Mouse (Mus musculus): ENCODE measurements around the gene Dgkg. TPM values are rescaled to one million over a fixed set of nuclear protein-coding genes. Genes with fewer than 3 reads are reported as not detected.

Gene Dgkg
- polyA plus RNA-seq, 1 experiment from 2014 or later, result 0.76 TPM

GRCm38 (mm10) chr16:22551231-22552000 lies 105.6 kb downstream of the Dgkg start:
- Histone ChIP-seq H3K27me3 (ENCODE audit: control insufficient read depth, insufficient read depth, low read length) (no peaks in the 10 kb centered on the region), H3K4me2 (ENCODE audit: low read length) (no peak overlapping the region), H3K27ac (replicated peaks; ENCODE audit: low read depth, low read length) (no peak overlapping the region), H3K4me1 (ENCODE audit: control insufficient read depth, insufficient read depth, low read length) (peaks cover 7% of the 10 kb centered on the region; the same call in 1 of the 2 replicates), H3K9me3 (ENCODE audit: control insufficient read depth, low read length) (no peaks in the 10 kb centered on the region), H3K4me3 (replicated peaks; ENCODE audit: low read depth, low read length) (no peak overlapping the region), H3K9ac (replicated peaks; ENCODE audit: low read length) (no peak overlapping the region), H3K36me3 (ENCODE audit: control insufficient read depth, insufficient read depth, low read length) (no peaks in the 10 kb centered on the region)
- ATAC-seq (ENCODE audit: low FRiP score, low TSS enrichment) (no peak), DNase-seq (no peak)
- 19% methylated on average over 11 of the region's 11 CpGs for WGBS

- H3K9ac ChIP-seq (replicated peaks; ENCODE audit: low read length), result no peak overlapping the region
- H3K4me2 ChIP-seq (ENCODE audit: low read length), result no peak overlapping the region
- H3K36me3 ChIP-seq (ENCODE audit: control insufficient read depth, insufficient read depth, low read length), result no peaks in the 10 kb centered on the region
- 84% methylated on average over 5 of the region's 5 CpGs for WGBS
- no peak overlapping the region for H3K4me3 ChIP-seq (replicated peaks; ENCODE audit: low read depth, low read length)
- no peaks in the 10 kb centered on the region for H3K27me3 ChIP-seq (ENCODE audit: control insufficient read depth, insufficient read depth, low read length)
- H3K27ac ChIP-seq (replicated peaks; ENCODE audit: low read depth, low read length), result no peak overlapping the region
- no peak for DNase-seq
- H3K4me1 ChIP-seq (ENCODE audit: control insufficient read depth, insufficient read depth, low read length), result peaks cover 16% of the 10 kb centered on the region
- no peaks in the 10 kb centered on the region for H3K9me3 ChIP-seq (ENCODE audit: control insufficient read depth, low read length)
- ATAC-seq (ENCODE audit: low FRiP score, low TSS enrichment), result no peak
Measured at GRCm38 (mm10) chr16:22549346-22549745, 107.7 kb downstream of the Dgkg start.

GRCm38 (mm10) chr16:22548167-22549080 lies 108.6 kb downstream of the Dgkg start:
- peak; percentile 76 for ATAC-seq (ENCODE audit: low FRiP score, low TSS enrichment)
- H3K4me2 ChIP-seq (ENCODE audit: low read length), result peak overlapping the region; percentile 71
- H3K9me3 ChIP-seq (ENCODE audit: control insufficient read depth, low read length), result no peaks in the 10 kb centered on the region
- 8% methylated on average over 26 of the region's 26 CpGs for WGBS
- no peaks in the 10 kb centered on the region for H3K27me3 ChIP-seq (ENCODE audit: control insufficient read depth, insufficient read depth, low read length)
- peak overlapping the region; percentile 39 for H3K9ac ChIP-seq (replicated peaks; ENCODE audit: low read length)
- peak overlapping the region; percentile 34 for H3K4me3 ChIP-seq (replicated peaks; ENCODE audit: low read depth, low read length)
- H3K4me1 ChIP-seq (ENCODE audit: control insufficient read depth, insufficient read depth, low read length), result peaks cover 16% of the 10 kb centered on the region
- peak overlapping the region; percentile 55; the same call in 1 of the 2 replicates for H3K27ac ChIP-seq (replicated peaks; ENCODE audit: low read depth, low read length)
- no peaks in the 10 kb centered on the region for H3K36me3 ChIP-seq (ENCODE audit: control insufficient read depth, insufficient read depth, low read length)
- DNase-seq, result peak; percentile 95

- Histone ChIP-seq H3K4me1 (ENCODE audit: control insufficient read depth, insufficient read depth, low read length) (peaks cover 16% of the 10 kb centered on the region), H3K27me3 (ENCODE audit: control insufficient read depth, insufficient read depth, low read length) (no peaks in the 10 kb centered on the region), H3K9me3 (ENCODE audit: control insufficient read depth, low read length) (no peaks in the 10 kb centered on the region), H3K4me2 (ENCODE audit: low read length) (peak overlapping the region; percentile 71), H3K27ac (replicated peaks; ENCODE audit: low read depth, low read length) (no peak overlapping the region), H3K9ac (replicated peaks; ENCODE audit: low read length) (no peak overlapping the region), H3K4me3 (replicated peaks; ENCODE audit: low read depth, low read length) (0 out of 2 replicates have a peak overlapping the region, but pooled peaks have one; percentile 34), H3K36me3 (ENCODE audit: control insufficient read depth, insufficient read depth, low read length) (no peaks in the 10 kb centered on the region)
- DNase-seq, result no peak
- WGBS, result 61% methylated on average over 10 of the region's 10 CpGs
- ATAC-seq (ENCODE audit: low FRiP score, low TSS enrichment), result no peak
Measured at GRCm38 (mm10) chr16:22547741-22548140, 109.3 kb downstream of the Dgkg start.

GRCm38 (mm10) chr16:22545799-22546198 lies 111.2 kb downstream of the Dgkg start:
- no peaks in the 10 kb centered on the region for H3K9me3 ChIP-seq (ENCODE audit: control insufficient read depth, low read length)
- ATAC-seq (ENCODE audit: low FRiP score, low TSS enrichment) (no peak), DNase-seq (no peak)
- H3K36me3 ChIP-seq (ENCODE audit: control insufficient read depth, insufficient read depth, low read length), result no peaks in the 10 kb centered on the region
- H3K4me3 ChIP-seq (replicated peaks; ENCODE audit: low read depth, low read length), result no peak overlapping the region
- H3K9ac ChIP-seq (replicated peaks; ENCODE audit: low read length), result no peak overlapping the region; the same call in 1 of the 2 replicates
- H3K4me1 ChIP-seq (ENCODE audit: control insufficient read depth, insufficient read depth, low read length), result peaks cover 16% of the 10 kb centered on the region
- H3K27me3 ChIP-seq (ENCODE audit: control insufficient read depth, insufficient read depth, low read length), result no peaks in the 10 kb centered on the region
- H3K4me2 ChIP-seq (ENCODE audit: low read length), result no peak overlapping the region
- 86% methylated on average over 8 of the region's 8 CpGs for WGBS
- H3K27ac ChIP-seq (replicated peaks; ENCODE audit: low read depth, low read length), result peak overlapping the region; percentile 54; the same call in 1 of the 2 replicates

GRCm38 (mm10) chr16:22545016-22545561 lies 111.9 kb downstream of the Dgkg start:
- H3K4me1 ChIP-seq (ENCODE audit: control insufficient read depth, insufficient read depth, low read length), result peaks cover 16% of the 10 kb centered on the region
- DNase-seq (peak; percentile 84), ATAC-seq (ENCODE audit: low FRiP score, low TSS enrichment) (0 out of 2 replicates have a peak, but pooled peaks have one; percentile 51)
- 31% methylated on average over 3 of the region's 3 CpGs for WGBS
- no peak overlapping the region for H3K4me2 ChIP-seq (ENCODE audit: low read length)
- H3K9ac ChIP-seq (replicated peaks; ENCODE audit: low read length), result no peak overlapping the region; the same call in 1 of the 2 replicates
- H3K4me3 ChIP-seq (replicated peaks; ENCODE audit: low read depth, low read length), result no peak overlapping the region
- peak overlapping the region; percentile 54 for H3K27ac ChIP-seq (replicated peaks; ENCODE audit: low read depth, low read length)
- no peaks in the 10 kb centered on the region for H3K36me3 ChIP-seq (ENCODE audit: control insufficient read depth, insufficient read depth, low read length)
- no peaks in the 10 kb centered on the region for H3K9me3 ChIP-seq (ENCODE audit: control insufficient read depth, low read length)
- H3K27me3 ChIP-seq (ENCODE audit: control insufficient read depth, insufficient read depth, low read length), result no peaks in the 10 kb centered on the region

- H3K4me1 ChIP-seq (ENCODE audit: control insufficient read depth, insufficient read depth, low read length), result peaks cover 9% of the 10 kb centered on the region; the same call in 1 of the 2 replicates
- no peak overlapping the region for H3K27ac ChIP-seq (replicated peaks; ENCODE audit: low read depth, low read length)
- no peaks in the 10 kb centered on the region for H3K27me3 ChIP-seq (ENCODE audit: control insufficient read depth, insufficient read depth, low read length)
- ATAC-seq (ENCODE audit: low FRiP score, low TSS enrichment) (no peak), DNase-seq (no peak)
- H3K4me2 ChIP-seq (ENCODE audit: low read length), result no peak overlapping the region
- H3K36me3 ChIP-seq (ENCODE audit: control insufficient read depth, insufficient read depth, low read length), result no peaks in the 10 kb centered on the region
- no peak overlapping the region for H3K9ac ChIP-seq (replicated peaks; ENCODE audit: low read length)
- H3K9me3 ChIP-seq (ENCODE audit: control insufficient read depth, low read length), result no peaks in the 10 kb centered on the region
- WGBS, result 74% methylated on average over 6 of the region's 6 CpGs
- H3K4me3 ChIP-seq (replicated peaks; ENCODE audit: low read depth, low read length), result no peak overlapping the region
Measured at GRCm38 (mm10) chr16:22542691-22543141, 114.3 kb downstream of the Dgkg start.

- no peak overlapping the region for H3K4me3 ChIP-seq (replicated peaks; ENCODE audit: low read depth, low read length)
- no peak overlapping the region for H3K4me2 ChIP-seq (ENCODE audit: low read length)
- no peak overlapping the region for H3K27ac ChIP-seq (replicated peaks; ENCODE audit: low read depth, low read length)
- H3K27me3 ChIP-seq (ENCODE audit: control insufficient read depth, insufficient read depth, low read length), result no peaks in the 10 kb centered on the region
- H3K9me3 ChIP-seq (ENCODE audit: control insufficient read depth, low read length), result no peaks in the 10 kb centered on the region
- ATAC-seq (ENCODE audit: low FRiP score, low TSS enrichment), result no peak
- 80% methylated on average over 6 of the region's 6 CpGs for WGBS
- no peak overlapping the region for H3K9ac ChIP-seq (replicated peaks; ENCODE audit: low read length)
- DNase-seq, result no peak
- H3K36me3 ChIP-seq (ENCODE audit: control insufficient read depth, insufficient read depth, low read length), result no peaks in the 10 kb centered on the region
- H3K4me1 ChIP-seq (ENCODE audit: control insufficient read depth, insufficient read depth, low read length), result no peaks in the 10 kb centered on the region
Measured at GRCm38 (mm10) chr16:22539275-22539674, 117.7 kb downstream of the Dgkg start.
